Mouse (Mus musculus) intestine, embryonic 14.5 days (tissue): ENCODE results near the gene Pls3. TPM values are rescaled to one million over a fixed set of nuclear protein-coding genes. Genes with fewer than 3 reads are reported as not detected.

Source experiments
- ATAC-seq: fragments of 200-750 bp; cut with Nextera tagmentation; replicated peaks from 2 replicates; pipeline ENCODE4 v1.8.0; 2017; ENCODE audit warnings: low read depth, moderate number of reproducible peaks, moderate TSS enrichment, moderate library complexity; ENCODE audit not compliant: low FRiP score, low TSS enrichment
- DNase-seq: peaks from one replicate; pipeline ENCODE4 v3.0.0-alpha.2; 2018; ENCODE audit warnings: low spot score
- H3K27ac ChIP-seq: fragments of 300-500 bp; sonication (generic); 2 replicates; pipeline ENCODE4 v1.5.1; 2014; ENCODE audit warnings: low read depth, mild to moderate bottlenecking, control low read depth
- H3K27me3 ChIP-seq: fragments of 300-500 bp; sonication (generic); replicated peaks from 2 replicates; pipeline ENCODE4 v1.6.1; 2014; ENCODE audit warnings: low read length, control low read depth; ENCODE audit not compliant: control insufficient read depth, insufficient read depth
- H3K36me3 ChIP-seq: fragments of 300-500 bp; sonication (generic); 2 replicates; pipeline ENCODE4 v1.6.1; 2014; ENCODE audit warnings: low read length, control low read depth; ENCODE audit not compliant: control insufficient read depth, insufficient read depth
- H3K4me1 ChIP-seq: fragments of 300-500 bp; sonication (generic); replicated peaks from 2 replicates; pipeline ENCODE4 v1.6.1; 2014; ENCODE audit warnings: low read length, control low read depth, mixed read lengths; ENCODE audit not compliant: control insufficient read depth, insufficient read depth
- H3K4me2 ChIP-seq: fragments of 300-500 bp; sonication (generic); 2 replicates; pipeline ENCODE4 v1.6.1; 2014; ENCODE audit warnings: low read length
- H3K4me3 ChIP-seq: fragments of 300-500 bp; sonication (generic); 2 replicates; pipeline ENCODE4 v1.5.1; 2014; ENCODE audit warnings: low read depth, low read length, control low read depth, mixed read lengths
- H3K9ac ChIP-seq: fragments of 300-500 bp; sonication (generic); 2 replicates; pipeline ENCODE4 v1.6.1; 2014; ENCODE audit warnings: mild to moderate bottlenecking, low read length
- H3K9me3 ChIP-seq: fragments of 300-500 bp; sonication (generic); 2 replicates; pipeline ENCODE4 v1.6.1; 2016; ENCODE audit warnings: low read length, control low read depth; ENCODE audit not compliant: control insufficient read depth
- WGBS: fragments of 180-500 bp; shearing (Covaris S2); extraction: QIAGEN DNeasy Blood & Tissue Kit; methylation state at CpG from one replicate; pipeline ENCODE4 v1.1.7; 2014; 5-methylcytosine and 5-hydroxymethylcytosine counted together
- polyA plus RNA-seq: library from polyadenylated mRNA; unstranded; fragments of >200 nt; fragmentation: Nextera tagmentation; extraction: Ambion mirVana; gene quantifications from 2 replicates; pipeline ENCODE4 v1.2.1, GENCODE M21; 2014

Pls3 gene
- 71.0 and 83.1 TPM in 2 replicates for polyA plus RNA-seq

- peak within 1 kb of the TSS; percentile 46 for H3K4me3 ChIP-seq
- no peaks in the 10 kb centered on the region for H3K36me3 ChIP-seq
- H3K27me3 ChIP-seq = no peaks in the 10 kb centered on the region
- peak within 1 kb of the TSS; percentile 67; the same call in 1 of the 2 replicates for H3K27ac ChIP-seq
- ATAC-seq = peak; percentile 96
- WGBS = 12% methylated on average over 39 of the region's 45 CpGs
- peak within 1 kb of the TSS; percentile 47 for H3K4me2 ChIP-seq
- peak; percentile 77 for DNase-seq
- H3K9me3 ChIP-seq = no peaks in the 10 kb centered on the region
- H3K9ac ChIP-seq = peak within 1 kb of the TSS; percentile 38
- no peaks in the 10 kb centered on the region for H3K4me1 ChIP-seq
Measured at GRCm38 (mm10) chrX:75874332-75875291, at the start of gene Pls3. TSS of gene Pls3 (minus strand) at chrX:75875182.

GRCm38 (mm10) chrX:75895716-75896115 lies 20.7 kb upstream of the Pls3 start:
- WGBS = 71% methylated on average over 6 of the region's 6 CpGs
- no peaks in the 10 kb centered on the region for H3K9me3 ChIP-seq
- no peaks in the 10 kb centered on the region for H3K4me1 ChIP-seq
- no peak overlapping the region for H3K4me3 ChIP-seq
- H3K27ac ChIP-seq = no peak overlapping the region
- H3K4me2 ChIP-seq = no peak overlapping the region
- DNase-seq (no peak), ATAC-seq (no peak)
- no peak overlapping the region for H3K9ac ChIP-seq
- no peaks in the 10 kb centered on the region for H3K36me3 ChIP-seq
- no peaks in the 10 kb centered on the region for H3K27me3 ChIP-seq

GRCm38 (mm10) chrX:75875566-75875965 lies 584 bp upstream of the Pls3 start:
- H3K4me3 ChIP-seq = peak overlapping the region; percentile 46
- H3K4me2 ChIP-seq = peak overlapping the region; percentile 47
- peak; percentile 50 for DNase-seq
- ATAC-seq = no peak
- no peak overlapping the region for H3K9ac ChIP-seq
- H3K27me3 ChIP-seq = no peaks in the 10 kb centered on the region
- H3K27ac ChIP-seq = no peak overlapping the region
- WGBS = 23% methylated on average over 5 of the region's 5 CpGs
- H3K36me3 ChIP-seq = no peaks in the 10 kb centered on the region
- H3K9me3 ChIP-seq = no peaks in the 10 kb centered on the region
- no peaks in the 10 kb centered on the region for H3K4me1 ChIP-seq

- H3K27me3 ChIP-seq = no peaks in the 10 kb centered on the region
- 0 out of 2 replicates have a peak overlapping the region, but pooled peaks have one; percentile 67 for H3K27ac ChIP-seq
- H3K9me3 ChIP-seq = no peaks in the 10 kb centered on the region
- no peaks in the 10 kb centered on the region for H3K4me1 ChIP-seq
- no peaks in the 10 kb centered on the region for H3K36me3 ChIP-seq
- 10% methylated on average over 15 of the region's 15 CpGs for WGBS
- DNase-seq (peak; percentile 64), ATAC-seq (0 out of 2 replicates have a peak, but pooled peaks have one; percentile 29)
- peak overlapping the region; percentile 47 for H3K4me2 ChIP-seq
- peak overlapping the region; percentile 46 for H3K4me3 ChIP-seq
- H3K9ac ChIP-seq = peak overlapping the region; percentile 38
Measured at GRCm38 (mm10) chrX:75873813-75874212, 1.2 kb downstream of the Pls3 start.

- no peaks in the 10 kb centered on the region for H3K36me3 ChIP-seq
- WGBS = 40% methylated on average over 4 of the region's 4 CpGs
- H3K4me2 ChIP-seq = peak overlapping the region; percentile 47
- ATAC-seq = no peak
- H3K9ac ChIP-seq = no peak overlapping the region
- no peak overlapping the region for H3K27ac ChIP-seq
- H3K9me3 ChIP-seq = no peaks in the 10 kb centered on the region
- no peaks in the 10 kb centered on the region for H3K4me1 ChIP-seq
- no peaks in the 10 kb centered on the region for H3K27me3 ChIP-seq
- DNase-seq = no peak
- H3K4me3 ChIP-seq = peak overlapping the region; percentile 46
Measured at GRCm38 (mm10) chrX:75873253-75873652, 1.7 kb downstream of the Pls3 start.

GRCm38 (mm10) chrX:75871855-75872254 lies 3.1 kb downstream of the Pls3 start:
- Histone ChIP-seq H3K9ac (no peak overlapping the region), H3K9me3 (no peaks in the 10 kb centered on the region), H3K27ac (no peak overlapping the region), H3K4me2 (no peak overlapping the region), H3K27me3 (no peaks in the 10 kb centered on the region), H3K4me3 (no peak overlapping the region), H3K4me1 (no peaks in the 10 kb centered on the region), H3K36me3 (no peaks in the 10 kb centered on the region)
- ATAC-seq (no peak), DNase-seq (no peak)
- 73% methylated on average over 2 of the region's 2 CpGs for WGBS

- WGBS = 86% methylated on average over 3 of the region's 3 CpGs
- Histone ChIP-seq H3K4me1 (no peaks in the 10 kb centered on the region; the same call in 1 of the 2 replicates), H3K27me3 (no peaks in the 10 kb centered on the region), H3K4me3 (no peak overlapping the region), H3K9ac (no peak overlapping the region), H3K36me3 (no peaks in the 10 kb centered on the region), H3K4me2 (no peak overlapping the region), H3K27ac (no peak overlapping the region), H3K9me3 (no peaks in the 10 kb centered on the region)
- ATAC-seq = no peak
- DNase-seq = no peak
Measured at GRCm38 (mm10) chrX:75861715-75862114, 13.3 kb downstream of the Pls3 start.

- WGBS = 93% methylated on average over 3 of the region's 3 CpGs
- Histone ChIP-seq H3K9ac (no peak overlapping the region), H3K4me3 (no peak overlapping the region), H3K27ac (no peak overlapping the region), H3K4me2 (no peak overlapping the region), H3K4me1 (no peaks in the 10 kb centered on the region), H3K27me3 (no peaks in the 10 kb centered on the region), H3K36me3 (no peaks in the 10 kb centered on the region), H3K9me3 (no peaks in the 10 kb centered on the region)
- no peak for ATAC-seq
- DNase-seq = no peak
Measured at GRCm38 (mm10) chrX:75854294-75854693, 20.7 kb downstream of the Pls3 start.
